Mouse (Mus musculus) cerebellum, postnatal 4 days (tissue): ENCODE data around the gene Gse1.
"Not testable (repeated sequence)": the region's sequence is repeated elsewhere in the genome, so short reads cannot be mapped to it uniquely, and the experiment has no call there.

Experiments used
- DNase-seq, 2 experiments: peaks; one replicate each; pipeline ENCODE4 v3.0.0; 2022; ENCODE audit warnings: low spot score in 2 of 2, mixed read lengths in 1 of 2

Gene Gse1

DNA sequence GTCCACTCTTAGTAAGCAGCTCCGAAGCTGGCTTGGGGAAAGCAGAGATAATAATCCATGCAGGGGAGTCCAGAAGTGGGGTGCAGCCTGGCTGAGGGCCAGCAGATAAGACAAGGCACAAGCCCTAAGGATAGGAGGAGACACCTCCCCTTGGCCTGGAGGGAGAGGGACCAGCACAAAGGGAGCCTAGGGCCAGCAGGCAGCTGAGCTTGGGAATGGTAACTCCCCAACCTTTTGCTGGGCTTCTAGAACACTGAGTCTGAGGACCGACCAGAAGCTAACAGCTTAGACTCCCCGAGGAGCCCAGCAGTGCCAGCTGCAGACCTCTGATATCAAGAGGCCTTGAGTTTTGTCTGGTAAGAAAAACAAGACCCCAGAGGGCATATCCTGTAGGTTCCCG lies 115.9 kb downstream of the Gse1 start:
- no peak for DNase-seq

DNA sequence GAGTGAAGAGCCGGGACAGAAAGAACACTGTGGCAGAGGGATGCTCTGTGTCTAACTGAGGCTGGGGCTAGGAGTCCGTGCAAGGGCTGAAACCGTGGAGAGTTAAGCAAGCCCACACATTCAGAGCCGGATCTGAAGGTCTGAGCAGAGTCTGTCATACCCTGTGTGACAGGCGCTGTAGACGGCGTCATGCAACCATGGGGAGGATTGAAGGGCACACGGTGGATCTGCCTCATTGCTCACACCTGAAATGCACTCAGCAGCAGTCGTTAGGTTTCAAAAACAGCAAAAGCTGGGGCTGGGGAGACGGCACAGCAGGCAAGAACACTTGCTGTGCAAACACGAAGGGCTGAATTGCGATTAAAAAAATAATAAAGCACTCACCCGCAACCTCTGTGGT lies 116.3 kb downstream of the Gse1 start:
- no peak for DNase-seq

DNA sequence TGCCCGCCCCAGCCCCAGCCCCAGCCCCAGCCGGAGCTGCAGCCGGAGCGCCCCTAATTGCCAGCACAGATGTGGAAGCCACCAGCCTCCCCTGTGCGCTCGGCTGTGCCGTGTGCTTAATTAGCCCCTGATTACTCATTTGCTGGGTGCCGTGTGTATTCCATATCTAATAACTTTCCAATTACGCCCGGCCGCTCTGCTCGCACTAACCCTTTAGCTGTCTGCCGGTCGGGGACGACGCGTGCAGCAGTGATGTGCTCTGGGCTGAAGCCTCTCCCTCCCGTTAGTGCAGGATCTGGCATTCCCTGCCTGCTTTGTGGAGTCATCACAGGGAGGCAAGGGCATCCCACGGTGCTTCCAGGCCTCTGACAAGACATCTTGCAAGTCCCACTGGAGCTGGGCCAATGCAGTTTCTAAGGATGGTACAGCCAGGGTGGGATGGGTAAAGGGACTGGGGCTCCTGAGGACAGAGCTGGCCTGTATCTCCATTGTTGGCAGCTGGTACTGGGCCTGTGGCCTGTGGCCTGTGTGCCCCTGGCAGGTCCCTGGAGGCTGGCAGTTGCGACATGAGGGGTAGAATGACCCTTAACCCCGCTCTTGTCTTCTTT lies 119.6 kb downstream of the Gse1 start:
- DNase-seq = no peak

DNA sequence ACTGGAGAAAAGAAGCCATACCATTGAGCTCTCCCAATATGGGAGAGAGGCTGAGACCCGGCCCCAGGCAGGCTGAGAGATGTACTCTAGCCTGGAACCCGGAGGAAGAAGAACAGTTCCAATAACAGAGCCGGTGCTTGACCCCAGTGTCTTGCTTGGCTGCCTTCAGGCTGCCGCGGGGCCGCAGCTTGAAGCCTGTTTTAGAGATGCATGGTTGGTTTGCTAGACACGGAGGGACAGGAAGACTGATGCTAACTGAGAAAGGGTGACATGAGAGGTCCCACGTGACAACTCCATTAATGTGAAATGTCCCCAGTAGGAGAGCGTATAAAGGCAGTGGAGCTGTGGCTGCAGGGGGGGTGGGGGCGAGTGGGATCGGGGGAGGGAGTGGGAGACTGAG lies 120.7 kb downstream of the Gse1 start:
- DNase-seq = no peak

DNA sequence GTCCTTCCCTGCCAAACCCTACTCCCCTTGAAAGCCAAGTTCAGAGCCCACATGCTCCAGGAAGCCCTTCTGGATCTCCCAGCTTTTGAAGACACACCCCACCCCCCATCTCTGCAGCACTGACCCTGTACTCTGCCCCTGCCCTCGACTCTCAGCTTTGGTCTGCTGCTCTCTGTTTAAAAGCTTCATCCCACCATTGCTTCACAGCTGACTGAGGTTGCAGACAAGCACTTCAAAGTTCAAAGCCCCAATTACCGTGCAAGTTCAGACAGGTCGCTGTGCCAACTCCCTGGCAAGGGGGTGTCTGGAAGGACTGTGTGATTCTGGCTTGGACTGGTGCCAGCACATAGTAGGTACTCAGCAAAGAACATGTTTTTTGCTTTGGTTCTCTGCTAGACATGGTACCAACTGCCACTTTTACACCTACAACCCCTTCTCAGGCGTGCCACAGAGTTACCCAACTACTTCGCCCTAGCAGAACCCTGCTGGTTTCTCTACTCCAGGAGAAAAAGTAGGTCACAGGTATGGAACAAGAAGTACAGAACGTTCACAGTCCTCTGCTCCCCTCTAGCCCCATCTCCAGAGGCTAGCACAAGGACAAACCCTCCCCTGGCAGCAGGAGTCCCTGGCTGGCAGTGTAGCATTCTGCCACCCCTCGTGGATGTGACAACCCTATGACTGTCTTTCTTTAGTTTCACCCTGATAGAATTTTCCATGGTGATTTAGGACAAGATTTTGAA lies 123.2 kb downstream of the Gse1 start:
- DNase-seq = no peak

DNA sequence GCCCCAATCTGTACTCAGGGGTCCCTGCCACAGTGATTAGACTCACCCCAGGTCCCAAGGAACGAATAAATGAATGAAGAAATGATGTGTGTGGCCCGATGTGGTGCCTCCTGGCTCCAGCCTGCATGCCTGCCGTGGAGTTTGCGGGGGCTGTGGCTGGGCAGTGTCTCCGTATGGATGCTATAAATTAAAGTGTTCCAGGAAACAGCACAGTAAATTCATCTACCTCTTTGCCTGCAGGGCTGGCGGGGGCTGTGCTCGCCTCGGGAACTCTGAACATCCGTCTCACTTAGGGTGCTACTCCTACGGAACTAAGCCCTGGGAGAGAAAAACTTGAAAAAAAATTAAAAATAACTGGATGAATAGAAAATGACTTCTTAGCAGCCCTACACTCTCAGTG lies 123.8 kb downstream of the Gse1 start:
- no peak for DNase-seq

DNA sequence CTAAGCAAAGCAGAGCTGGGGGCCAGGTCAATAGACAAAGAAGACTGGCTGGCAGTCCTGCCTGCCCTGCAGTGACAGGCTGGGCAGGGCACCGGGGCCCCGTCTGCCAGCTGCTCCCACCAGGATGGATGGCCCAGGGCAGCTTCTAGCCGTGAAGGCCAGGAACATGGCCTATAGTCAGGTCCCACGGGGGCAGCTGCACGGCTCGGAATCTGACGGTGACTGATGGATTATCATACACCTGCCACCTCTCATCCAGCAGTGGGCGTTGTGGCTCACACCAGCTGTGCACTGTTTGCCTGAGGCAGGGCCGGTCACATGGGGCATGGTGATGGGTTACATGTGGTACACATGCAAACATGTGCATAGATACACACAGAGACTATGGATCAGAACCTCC lies 127.8 kb downstream of the Gse1 start:
- no peak for DNase-seq

GRCm38 (mm10) chr8:120357504-120357903 lies 129.2 kb downstream of the Gse1 start:
- no peak for DNase-seq

GRCm38 (mm10) chr8:120361301-120361700 lies 133.0 kb downstream of the Gse1 start:
- DNase-seq = peak in 1 of 2 experiments; percentile 80

DNA sequence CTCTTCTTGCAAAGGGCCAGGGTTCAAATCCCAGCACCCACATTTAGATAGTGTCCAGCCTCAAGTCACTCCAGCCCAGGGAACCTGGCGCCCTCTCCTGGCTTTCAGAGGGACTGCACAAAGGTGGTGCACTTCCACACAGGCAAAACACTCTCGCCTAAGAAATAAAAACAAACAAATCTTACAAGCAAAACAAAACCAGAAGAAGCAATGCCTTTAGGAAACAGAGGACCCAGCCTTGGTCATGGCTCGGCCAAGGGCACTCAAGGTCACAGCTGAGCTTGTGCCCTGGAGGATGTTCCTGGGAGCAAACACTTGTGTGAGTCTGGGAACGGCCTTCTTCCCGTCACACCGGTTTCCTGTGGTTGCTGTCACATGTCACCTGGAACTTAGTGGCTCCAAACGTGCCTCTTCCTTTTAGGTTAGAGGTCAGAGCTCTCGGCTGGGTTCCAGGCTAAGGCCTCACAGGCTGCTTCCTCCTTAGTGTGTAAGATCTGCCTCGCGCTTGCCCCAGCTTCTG lies 135.4 kb downstream of the Gse1 start:
- no peak for DNase-seq

GRCm38 (mm10) chr8:120364093-120364725 lies 136.0 kb downstream of the Gse1 start:
- no peak for DNase-seq

DNA sequence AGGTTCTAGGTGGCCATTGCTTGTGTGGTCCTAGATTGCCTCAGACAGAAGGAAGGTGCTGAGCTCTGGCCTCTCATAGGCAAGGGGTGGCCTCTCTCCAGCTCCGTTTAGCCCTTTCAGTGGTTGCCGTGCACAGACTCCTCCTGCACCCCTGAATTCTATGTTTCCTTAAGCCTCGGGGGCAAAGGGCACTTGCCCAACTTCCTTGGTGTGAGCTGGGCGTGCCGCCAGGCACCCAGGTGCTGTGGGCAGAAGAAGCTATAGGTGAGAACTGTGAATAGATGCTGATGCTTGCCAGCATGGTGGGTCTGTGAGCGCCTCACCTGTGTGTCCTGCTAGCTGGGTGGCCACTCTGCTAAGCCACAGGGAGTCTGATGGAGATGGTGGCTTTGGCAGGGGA lies 138.6 kb downstream of the Gse1 start:
- DNase-seq = no peak

DNA sequence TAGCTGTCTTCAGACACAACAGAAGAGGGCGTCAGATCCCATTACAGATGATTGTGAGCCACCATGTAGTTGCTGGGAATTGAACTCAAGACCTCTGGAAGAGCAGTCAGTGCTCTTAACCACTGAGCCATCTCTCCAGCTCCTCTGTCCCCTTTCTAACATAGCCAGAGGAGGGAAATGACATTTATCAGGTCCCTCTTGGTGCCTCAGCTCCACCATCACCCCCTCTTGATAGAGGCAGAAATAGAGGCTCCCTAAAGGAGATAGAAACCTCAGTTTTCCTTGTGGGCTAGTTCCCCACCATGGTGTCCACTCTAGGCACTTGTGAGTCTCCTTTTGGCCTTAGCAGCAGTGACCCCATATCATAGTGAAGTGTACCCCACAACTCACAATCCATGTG lies 139.9 kb downstream of the Gse1 start:
- not testable (repeated sequence) for DNase-seq

- peak; percentile 80 to 97 for DNase-seq
These were observed 140.8 kb downstream of the Gse1 start for GRCm38 (mm10) chr8:120368814-120369649.

DNA sequence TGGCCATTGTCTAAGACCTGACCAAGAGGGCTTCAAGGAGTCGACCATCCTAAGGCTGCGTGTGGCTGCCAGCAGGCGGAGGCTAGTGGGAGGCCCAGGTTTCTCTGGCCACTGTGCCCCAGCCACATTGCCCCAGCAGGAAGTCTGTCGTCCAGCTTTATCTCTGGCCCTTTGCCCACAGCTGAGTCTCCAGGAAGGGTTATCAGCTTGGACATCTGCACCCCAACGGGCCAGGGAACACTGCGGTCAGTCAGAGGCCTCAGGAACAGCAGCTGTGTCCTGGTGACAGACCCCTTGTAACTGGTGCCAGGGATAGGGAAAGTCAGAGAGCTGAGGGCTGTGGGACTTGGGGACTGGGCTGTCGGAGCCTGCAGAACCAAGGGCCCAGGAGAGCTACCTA lies 141.7 kb downstream of the Gse1 start:
- DNase-seq = no peak

DNA sequence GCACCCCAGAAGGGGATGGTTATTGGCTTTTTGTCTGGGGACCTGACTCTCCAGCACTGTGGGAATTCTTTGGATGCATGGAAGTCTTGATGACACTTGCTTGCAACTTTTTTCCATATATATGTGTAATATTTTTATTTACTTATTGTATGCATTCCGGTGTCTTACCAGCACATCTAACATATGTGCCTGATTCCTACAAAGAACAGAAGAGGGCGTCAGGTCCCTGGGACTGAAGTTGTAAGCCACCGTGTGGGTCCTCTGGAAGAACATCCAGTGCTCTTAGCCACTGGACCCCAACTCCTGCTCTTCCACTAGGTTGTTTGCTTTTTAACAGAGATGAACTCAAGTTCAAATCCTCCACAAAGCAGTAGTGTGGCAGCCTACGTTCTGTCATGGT lies 142.2 kb downstream of the Gse1 start:
- no peak for DNase-seq

- DNase-seq = no peak
These were observed 142.9 kb downstream of the Gse1 start for GRCm38 (mm10) chr8:120371146-120371545.

- no peak for DNase-seq
These were observed 143.6 kb downstream of the Gse1 start for GRCm38 (mm10) chr8:120371725-120372457.

GRCm38 (mm10) chr8:120372684-120373083 lies 144.4 kb downstream of the Gse1 start:
- DNase-seq = no peak

- no peak for DNase-seq
These were observed 145.4 kb downstream of the Gse1 start for GRCm38 (mm10) chr8:120373621-120374020.

DNA sequence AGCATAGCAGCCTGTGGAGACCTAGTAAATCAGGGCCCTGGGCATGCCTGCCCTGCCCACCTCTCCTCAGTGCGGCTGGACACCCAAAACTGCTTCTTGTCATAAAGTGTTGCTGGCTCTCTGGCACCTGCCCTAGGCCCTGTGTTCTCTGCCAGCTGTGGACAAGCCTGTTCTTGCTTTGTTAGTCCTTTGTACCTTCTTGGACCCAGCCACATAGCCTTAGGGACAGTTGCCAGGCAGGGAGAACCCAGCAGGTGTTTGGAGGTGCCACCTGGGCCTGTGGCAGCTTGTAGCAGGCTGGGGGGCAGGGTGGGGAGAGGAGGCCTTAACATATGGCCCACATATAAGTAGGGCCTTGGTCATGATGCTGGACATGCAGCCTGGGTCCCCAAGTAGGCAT lies 145.8 kb downstream of the Gse1 start:
- DNase-seq = no peak
